Mouse (Mus musculus) intestine, embryonic 14.5 days (tissue): ENCODE results near the gene Fgf9. TPM values are rescaled to one million over a fixed set of nuclear protein-coding genes. Genes with fewer than 3 reads are reported as not detected.

ENCODE experiments used
- ATAC-seq: fragments of 200-750 bp; cut with Nextera tagmentation; replicated peaks from 2 replicates; pipeline ENCODE4 v1.8.0; 2017; ENCODE audit warnings: low read depth, moderate number of reproducible peaks, moderate TSS enrichment, moderate library complexity; ENCODE audit not compliant: low FRiP score, low TSS enrichment
- DNase-seq: peaks from one replicate; pipeline ENCODE4 v3.0.0-alpha.2; 2018; ENCODE audit warnings: low spot score
- H3K27ac ChIP-seq: fragments of 300-500 bp; sonication (generic); 2 replicates; pipeline ENCODE4 v1.5.1; 2014; ENCODE audit warnings: low read depth, mild to moderate bottlenecking, control low read depth
- H3K27me3 ChIP-seq: fragments of 300-500 bp; sonication (generic); replicated peaks from 2 replicates; pipeline ENCODE4 v1.6.1; 2014; ENCODE audit warnings: low read length, control low read depth; ENCODE audit not compliant: control insufficient read depth, insufficient read depth
- H3K36me3 ChIP-seq: fragments of 300-500 bp; sonication (generic); 2 replicates; pipeline ENCODE4 v1.6.1; 2014; ENCODE audit warnings: low read length, control low read depth; ENCODE audit not compliant: control insufficient read depth, insufficient read depth
- H3K4me1 ChIP-seq: fragments of 300-500 bp; sonication (generic); replicated peaks from 2 replicates; pipeline ENCODE4 v1.6.1; 2014; ENCODE audit warnings: low read length, control low read depth, mixed read lengths; ENCODE audit not compliant: control insufficient read depth, insufficient read depth
- H3K4me2 ChIP-seq: fragments of 300-500 bp; sonication (generic); 2 replicates; pipeline ENCODE4 v1.6.1; 2014; ENCODE audit warnings: low read length
- H3K4me3 ChIP-seq: fragments of 300-500 bp; sonication (generic); 2 replicates; pipeline ENCODE4 v1.5.1; 2014; ENCODE audit warnings: low read depth, low read length, control low read depth, mixed read lengths
- H3K9ac ChIP-seq: fragments of 300-500 bp; sonication (generic); 2 replicates; pipeline ENCODE4 v1.6.1; 2014; ENCODE audit warnings: mild to moderate bottlenecking, low read length
- H3K9me3 ChIP-seq: fragments of 300-500 bp; sonication (generic); 2 replicates; pipeline ENCODE4 v1.6.1; 2016; ENCODE audit warnings: low read length, control low read depth; ENCODE audit not compliant: control insufficient read depth
- WGBS: fragments of 180-500 bp; shearing (Covaris S2); extraction: QIAGEN DNeasy Blood & Tissue Kit; methylation state at CpG from one replicate; pipeline ENCODE4 v1.1.7; 2014; 5-methylcytosine and 5-hydroxymethylcytosine counted together
- polyA plus RNA-seq: library from polyadenylated mRNA; unstranded; fragments of >200 nt; fragmentation: Nextera tagmentation; extraction: Ambion mirVana; gene quantifications from 2 replicates; pipeline ENCODE4 v1.2.1, GENCODE M21; 2014

The Fgf9 gene
- polyA plus RNA-seq, 1 experiment from 2014 or later, result 21.1 TPM

- no peak for ATAC-seq
- no peak overlapping the region for H3K4me3 ChIP-seq
- no peaks in the 10 kb centered on the region for H3K4me1 ChIP-seq
- no peaks in the 10 kb centered on the region for H3K36me3 ChIP-seq
- WGBS, result 80% methylated on average over 1 of the region's 1 CpGs
- H3K9me3 ChIP-seq, result no peaks in the 10 kb centered on the region
- H3K9ac ChIP-seq, result no peak overlapping the region
- H3K4me2 ChIP-seq, result no peak overlapping the region
- no peaks in the 10 kb centered on the region for H3K27me3 ChIP-seq
- DNase-seq, result no peak
- no peak overlapping the region for H3K27ac ChIP-seq
Measured at GRCm38 (mm10) chr14:58139506-58140055, 69.2 kb downstream of the Fgf9 start.

GRCm38 (mm10) chr14:58149637-58150470 lies 79.5 kb downstream of the Fgf9 start:
- ATAC-seq (no peak), DNase-seq (no peak)
- Histone ChIP-seq H3K27me3 (no peaks in the 10 kb centered on the region), H3K9ac (no peak overlapping the region), H3K9me3 (no peaks in the 10 kb centered on the region), H3K4me1 (no peaks in the 10 kb centered on the region; the same call in 1 of the 2 replicates), H3K27ac (no peak overlapping the region), H3K36me3 (no peaks in the 10 kb centered on the region), H3K4me3 (no peak overlapping the region), H3K4me2 (no peak overlapping the region)
- WGBS, result 83% methylated on average over 23 of the region's 23 CpGs

DNA sequence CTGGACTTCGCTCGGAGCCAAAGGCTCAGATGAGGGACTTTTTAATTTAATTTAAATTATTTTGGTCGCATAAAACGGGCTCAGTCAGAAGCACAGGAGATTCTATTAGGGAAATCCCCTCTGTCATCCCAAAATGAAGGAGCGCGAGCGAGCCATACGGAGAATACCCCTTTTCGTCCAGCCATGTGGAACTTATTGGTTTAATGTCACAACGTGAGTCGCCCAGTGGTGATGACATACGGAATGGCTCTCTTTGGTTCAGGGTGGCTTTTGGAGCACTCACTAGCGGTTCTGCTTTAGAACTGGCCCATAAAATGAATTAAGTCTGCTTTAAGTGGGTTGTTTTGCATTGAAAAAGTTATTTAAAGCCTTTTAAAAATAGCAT lies 80.1 kb downstream of the Fgf9 start:
- H3K9ac ChIP-seq, result no peak overlapping the region
- no peak overlapping the region for H3K4me3 ChIP-seq
- WGBS, result 93% methylated on average over 13 of the region's 13 CpGs

GRCm38 (mm10) chr14:58152110-58152509 lies 81.8 kb downstream of the Fgf9 start:
- Histone ChIP-seq H3K9me3 (no peaks in the 10 kb centered on the region), H3K4me1 (no peaks in the 10 kb centered on the region; the same call in 1 of the 2 replicates), H3K27me3 (no peaks in the 10 kb centered on the region), H3K9ac (no peak overlapping the region), H3K36me3 (no peaks in the 10 kb centered on the region), H3K4me3 (no peak overlapping the region), H3K27ac (no peak overlapping the region), H3K4me2 (no peak overlapping the region)
- DNase-seq, result no peak
- WGBS, result 35% methylated on average over 1 of the region's 1 CpGs
- ATAC-seq, result no peak

More for the DNA sequence above, 80.1 kb downstream of the Fgf9 start:
- H3K4me2 ChIP-seq, result no peak overlapping the region
- no peaks in the 10 kb centered on the region for H3K27me3 ChIP-seq
- H3K36me3 ChIP-seq, result no peaks in the 10 kb centered on the region
- ATAC-seq (no peak), DNase-seq (no peak)
- H3K27ac ChIP-seq, result no peak overlapping the region
- no peaks in the 10 kb centered on the region for H3K9me3 ChIP-seq
- H3K4me1 ChIP-seq, result no peaks in the 10 kb centered on the region; the same call in 1 of the 2 replicates

DNA sequence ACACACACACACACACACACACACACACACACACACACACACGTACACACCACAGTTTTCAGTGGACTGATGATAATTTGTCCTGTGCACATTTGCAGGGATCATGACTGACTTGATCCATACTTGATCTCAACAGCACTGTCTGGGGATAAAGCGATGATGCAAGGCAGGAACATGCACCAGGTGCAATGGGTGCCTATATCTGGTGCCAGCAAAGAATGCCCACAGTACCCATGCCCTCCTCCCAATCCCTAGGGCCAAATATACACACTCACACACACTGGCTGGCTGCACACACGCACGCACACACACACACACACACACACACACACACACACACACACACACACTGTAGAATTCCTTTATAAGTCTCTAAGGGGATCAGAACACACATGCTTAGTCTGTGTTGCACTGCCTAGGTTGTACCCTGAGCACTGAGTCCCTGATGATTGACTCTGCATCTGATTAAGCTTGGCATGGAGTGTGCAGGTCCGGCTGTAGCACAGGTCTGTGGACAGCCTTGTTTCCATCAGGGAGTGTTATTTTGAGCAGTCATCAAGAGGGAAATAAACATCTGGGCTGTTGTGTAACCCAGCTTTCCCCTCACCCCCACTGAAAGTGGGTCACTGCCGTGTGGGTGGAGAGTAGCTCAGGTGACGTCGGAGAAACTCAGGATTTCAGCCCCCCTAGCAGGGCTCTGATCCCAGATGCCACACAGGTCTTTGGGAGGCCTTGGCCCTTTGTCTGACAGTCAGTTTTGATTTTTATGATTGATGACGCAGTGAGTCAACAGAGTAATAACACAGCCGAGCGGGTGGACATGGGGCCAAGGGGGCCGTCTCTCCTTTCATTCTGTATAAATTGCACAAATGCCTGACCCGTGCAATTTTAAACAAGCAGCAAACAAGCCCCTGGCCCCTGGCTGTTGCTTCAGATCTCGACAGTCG lies 83.4 kb downstream of the Fgf9 start:
- no peaks in the 10 kb centered on the region for H3K9me3 ChIP-seq
- H3K27ac ChIP-seq, result no peak overlapping the region
- H3K4me3 ChIP-seq, result no peak overlapping the region
- H3K36me3 ChIP-seq, result no peaks in the 10 kb centered on the region
- 34% methylated on average over 15 of the region's 15 CpGs for WGBS
- ATAC-seq, result 0 out of 2 replicates have a peak, but pooled peaks have one; percentile 71
- peak; percentile 54 for DNase-seq
- no peaks in the 10 kb centered on the region for H3K27me3 ChIP-seq
- no peaks in the 10 kb centered on the region; the same call in 1 of the 2 replicates for H3K4me1 ChIP-seq
- H3K9ac ChIP-seq, result no peak overlapping the region
- peak overlapping the region; percentile 26; the same call in 1 of the 2 replicates for H3K4me2 ChIP-seq

- H3K36me3 ChIP-seq, result no peaks in the 10 kb centered on the region
- ATAC-seq, result no peak
- H3K27ac ChIP-seq, result no peak overlapping the region
- 88% methylated on average over 1 of the region's 1 CpGs for WGBS
- H3K4me3 ChIP-seq, result no peak overlapping the region
- no peak overlapping the region for H3K4me2 ChIP-seq
- no peaks in the 10 kb centered on the region for H3K27me3 ChIP-seq
- H3K9me3 ChIP-seq, result no peaks in the 10 kb centered on the region
- no peak overlapping the region for H3K9ac ChIP-seq
- DNase-seq, result no peak
- no peaks in the 10 kb centered on the region for H3K4me1 ChIP-seq
Measured at GRCm38 (mm10) chr14:58160624-58161023, 90.3 kb downstream of the Fgf9 start.

Other genes starting within 250 kb of the Fgf9 start
- gene Ska3, start 244.4 kb upstream of the Fgf9 start, polyA plus RNA-seq, result 30.2 and 32.5 TPM in 2 replicates
- gene Mrpl57, start 244.3 kb upstream of the Fgf9 start, polyA plus RNA-seq, result 192 and 199 TPM in 2 replicates
- gene Zdhhc20, start 180.3 kb upstream of the Fgf9 start, polyA plus RNA-seq, result 56.9 and 63.6 TPM in 2 replicates
- gene Micu2, start 71.3 kb upstream of the Fgf9 start, polyA plus RNA-seq, result 51.4 and 53.4 TPM in 2 replicates